Mouse (Mus musculus) bone marrow macrophage, adult 2 months (primary cell): ENCODE data around the gene Luzp1. TPM values are rescaled to one million over a fixed set of nuclear protein-coding genes. Genes with fewer than 3 reads are reported as not detected.
A peak's percentile ranks its signal among the peaks of the same experiment; 100 is the strongest.

Source experiments
- H3K27ac ChIP-seq: 2 replicates; pipeline ENCODE4 v1.5.1; 2012; ENCODE audit warnings: low read depth, low read length; ENCODE audit not compliant: insufficient read depth
- H3K4me1 ChIP-seq: 2 replicates; pipeline ENCODE4 v1.6.1; 2012; ENCODE audit warnings: low read length; ENCODE audit not compliant: control insufficient read depth, insufficient read depth
- H3K4me3 ChIP-seq: 2 replicates; pipeline ENCODE4 v1.5.1; 2012; ENCODE audit warnings: mild to moderate bottlenecking, low read length, moderate library complexity; ENCODE audit not compliant: insufficient read depth
- CTCF ChIP-seq: IDR thresholded peaks from 2 replicates; pipeline ENCODE4 v1.5.1; 2012; ENCODE audit warnings: low read depth, mild to moderate bottlenecking, low read length, moderate library complexity
- POLR2A ChIP-seq: IDR thresholded peaks from 2 replicates; pipeline ENCODE4 v1.6.1; 2012; ENCODE audit warnings: mild to moderate bottlenecking, low read depth, low read length, borderline replicate concordance
- polyA plus RNA-seq: library from polyadenylated mRNA; stranded (reverse); fragments of >200 nt; gene quantifications from 2 replicates; pipeline ENCODE4 v1.2.4, GENCODE M21; 2012; ENCODE audit not compliant: missing spikeins, insufficient read depth, insufficient read length

Gene Luzp1
- polyA plus RNA-seq, result 11.9 and 17.2 TPM in 2 replicates

DNA sequence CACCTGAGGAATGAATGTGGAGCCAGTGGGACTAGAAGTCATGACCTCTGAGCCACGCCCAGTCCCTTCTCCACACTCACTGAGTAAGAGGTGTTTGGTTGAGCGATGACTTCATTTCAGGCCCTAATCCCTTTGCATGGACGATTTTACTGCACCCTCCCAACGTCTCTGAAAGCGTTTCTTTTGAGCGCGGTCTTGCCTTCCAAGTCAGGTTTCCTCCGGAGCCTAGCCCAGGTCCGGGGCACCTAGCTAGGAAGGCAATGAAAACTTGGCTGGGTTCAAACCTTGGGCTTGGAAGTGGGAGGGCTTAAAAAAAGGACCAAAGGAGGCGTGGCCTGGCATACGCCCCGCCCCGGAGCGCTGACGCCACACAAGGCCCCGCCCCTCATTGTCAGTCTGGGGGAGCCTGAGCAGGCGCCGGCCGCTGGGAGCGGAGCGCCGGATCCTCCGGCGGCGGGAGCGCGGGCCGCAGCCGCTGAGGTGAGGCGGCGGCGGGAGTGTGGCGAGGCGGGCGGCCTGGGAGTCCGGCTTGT, at the start of gene Luzp1:
Gene Luzp1, plus strand, starts transcription at position 391 of the 533 bp plus-strand sequence.
- Histone ChIP-seq H3K4me3 (peak within 1 kb of the TSS; percentile 82), H3K27ac (peak within 1 kb of the TSS; percentile 66), H3K4me1 (peaks cover 23% of the 10 kb centered on the region)
- TF ChIP-seq CTCF (no peak), POLR2A (peak; percentile 77; the same call in 1 of the 2 replicates)

DNA sequence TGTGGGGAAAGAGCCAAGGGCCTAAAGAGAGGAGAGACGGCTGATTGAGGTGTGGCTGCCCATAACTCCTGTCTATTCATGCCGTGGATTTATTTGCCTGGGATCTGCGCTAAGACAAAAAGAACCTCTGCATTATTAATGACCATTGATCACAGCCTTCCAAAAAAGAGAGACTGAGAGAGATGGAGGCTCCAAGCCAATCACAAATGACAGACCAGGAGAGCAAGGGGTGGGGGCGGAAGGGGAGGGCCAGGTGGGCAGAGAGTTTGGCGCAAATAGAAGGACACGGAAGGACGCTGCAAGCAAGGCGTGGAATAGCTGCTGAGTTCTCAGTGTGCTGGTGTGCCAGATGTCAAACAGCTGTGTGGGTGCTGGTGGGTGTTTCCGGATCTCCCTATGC, 46.3 kb upstream of the Luzp1 start, which contains the start of gene Htr1d:
Gene Htr1d, plus strand, starts transcription at position 301 of the 400 bp plus-strand sequence.
- TF ChIP-seq CTCF (no peak), POLR2A (no peak)
- Histone ChIP-seq H3K4me1 (no peaks in the 10 kb centered on the region), H3K27ac (no peak within 1 kb of the TSS), H3K4me3 (peak within 1 kb of the TSS; percentile 10; the same call in 1 of the 2 replicates)

DNA sequence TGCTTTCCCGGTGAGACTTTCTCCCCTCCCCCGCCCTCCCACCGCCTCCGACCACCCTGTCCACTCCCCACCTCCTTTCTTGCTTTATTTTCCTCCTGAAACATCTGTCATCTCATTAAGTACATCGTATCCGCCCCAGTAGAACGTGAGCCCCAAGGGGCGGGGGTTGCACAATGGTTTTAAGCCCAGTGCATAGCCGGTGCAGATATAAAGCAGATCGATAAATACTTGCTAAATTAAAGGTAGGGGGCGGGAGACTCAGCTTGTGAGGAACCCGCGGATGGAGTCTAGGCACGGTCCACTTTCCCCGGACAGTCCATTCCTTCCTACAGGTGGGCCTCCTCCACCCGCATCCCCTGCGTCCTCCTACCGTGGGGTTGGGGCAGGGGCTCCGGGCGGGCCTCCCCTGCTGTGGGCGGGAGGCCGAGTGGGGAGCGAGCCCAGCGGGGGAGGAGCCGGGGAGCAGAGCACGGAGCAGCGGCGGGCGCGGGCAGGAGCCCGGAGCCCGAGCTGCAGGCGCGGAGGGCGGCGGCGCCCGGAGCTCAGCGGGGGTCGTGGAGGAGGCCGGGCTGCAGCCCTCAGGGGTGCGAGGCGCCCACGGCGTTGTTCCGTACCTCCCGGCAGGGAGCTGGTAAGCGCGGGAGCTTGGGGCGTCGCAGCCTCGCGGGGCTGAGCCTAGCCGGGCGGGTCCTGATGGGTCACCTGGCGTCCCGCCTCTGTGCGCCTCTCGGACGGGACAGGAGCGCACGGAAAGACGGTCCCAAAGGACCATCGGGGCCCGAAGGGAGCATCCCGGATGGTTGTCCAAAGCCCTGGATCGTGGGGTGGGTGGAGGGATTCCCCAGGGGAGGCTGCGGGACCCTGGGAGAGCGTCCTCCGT, 45.2 kb upstream of the Luzp1 start:
- no peak for TF ChIP-seq POLR2A
- no peak for TF ChIP-seq CTCF
- Histone ChIP-seq H3K4me3 (peak overlapping the region; percentile 10; the same call in 1 of the 2 replicates), H3K4me1 (no peaks in the 10 kb centered on the region)

DNA sequence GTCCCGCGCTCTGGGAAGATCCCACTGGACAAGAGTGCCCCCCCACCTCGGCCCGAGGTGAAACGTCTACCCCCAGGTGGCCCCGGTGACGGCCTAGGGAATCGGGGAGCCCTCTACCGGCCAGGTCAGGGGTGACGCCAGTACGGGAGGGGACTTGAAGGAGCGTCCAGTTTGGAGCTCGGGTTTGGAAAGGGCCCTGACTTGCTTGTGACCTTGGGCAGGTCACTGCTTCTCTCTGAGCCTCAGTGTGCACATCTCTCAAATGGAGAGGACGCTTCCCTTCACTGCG, 44.6 kb upstream of the Luzp1 start:
- no peaks in the 10 kb centered on the region for H3K4me1 ChIP-seq
- 0 out of 2 replicates have a peak overlapping the region, but pooled peaks have one; percentile 10 for H3K4me3 ChIP-seq
- TF ChIP-seq POLR2A (no peak), CTCF (peak; percentile 29; the same call in 1 of the 2 replicates)
- H3K27ac ChIP-seq, result no peak overlapping the region

More for the DNA sequence above, 45.2 kb upstream of the Luzp1 start:
- H3K27ac ChIP-seq, result no peak overlapping the region

DNA sequence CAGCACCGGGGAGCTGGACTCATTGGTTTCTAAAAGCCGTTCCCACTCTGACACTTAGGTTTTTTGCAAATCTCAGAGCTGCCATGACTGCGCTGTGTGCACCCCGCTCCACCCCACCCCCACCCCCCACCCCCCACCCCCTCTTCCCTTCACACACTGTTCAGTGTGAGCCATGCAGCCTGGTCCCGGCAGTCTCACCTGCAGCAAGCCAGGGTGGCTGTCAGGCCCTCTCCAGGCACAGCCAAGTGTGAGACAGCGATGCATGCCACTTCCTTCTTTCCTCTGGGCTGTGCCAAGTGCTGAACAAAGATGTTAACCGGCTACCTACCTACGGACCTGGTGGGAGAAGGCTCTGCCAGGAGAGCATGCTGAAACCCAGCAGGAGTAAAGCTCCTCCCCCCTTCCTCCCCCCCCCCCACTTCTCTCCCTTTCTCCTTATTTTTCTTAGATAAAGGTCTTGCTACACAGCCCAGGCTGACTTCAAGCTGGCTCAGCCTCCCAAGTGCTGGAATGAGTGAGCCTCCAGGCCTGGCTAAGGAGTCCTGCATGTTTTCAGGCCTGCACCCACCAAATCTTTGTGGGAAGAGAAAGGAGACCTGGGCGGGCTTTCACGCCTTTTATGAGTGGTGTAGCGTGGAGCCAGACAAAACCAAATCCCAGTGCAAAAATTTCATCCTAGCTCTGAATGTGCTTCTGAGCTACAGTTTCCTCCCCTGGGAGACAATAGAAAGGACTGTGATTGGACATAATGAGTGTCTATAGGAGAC, 38.8 kb upstream of the Luzp1 start:
- Histone ChIP-seq H3K4me1 (no peaks in the 10 kb centered on the region), H3K27ac (no peak overlapping the region), H3K4me3 (no peak overlapping the region)
- TF ChIP-seq CTCF, result no peak
- no peak for TF ChIP-seq POLR2A

DNA sequence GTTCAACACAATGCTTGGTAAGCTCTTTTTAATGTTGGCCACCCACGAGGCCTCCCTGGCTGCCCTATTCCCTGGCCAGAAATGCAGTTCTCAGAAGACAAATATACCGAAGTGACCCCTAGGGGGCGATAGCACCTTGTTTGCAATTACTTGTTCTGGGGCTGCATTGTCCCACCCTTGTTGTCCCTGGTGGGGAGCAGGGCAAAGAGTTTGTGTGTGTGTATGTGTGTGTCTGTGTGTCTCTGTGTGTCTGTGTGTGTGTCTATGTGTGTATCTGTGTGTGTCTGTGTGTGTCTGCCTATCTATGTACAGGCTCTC, 38.2 kb upstream of the Luzp1 start:
- H3K4me1 ChIP-seq, result no peaks in the 10 kb centered on the region
- no peak for TF ChIP-seq POLR2A
- TF ChIP-seq CTCF, result peak; percentile 81
- H3K27ac ChIP-seq, result no peak overlapping the region
- no peak overlapping the region for H3K4me3 ChIP-seq

DNA sequence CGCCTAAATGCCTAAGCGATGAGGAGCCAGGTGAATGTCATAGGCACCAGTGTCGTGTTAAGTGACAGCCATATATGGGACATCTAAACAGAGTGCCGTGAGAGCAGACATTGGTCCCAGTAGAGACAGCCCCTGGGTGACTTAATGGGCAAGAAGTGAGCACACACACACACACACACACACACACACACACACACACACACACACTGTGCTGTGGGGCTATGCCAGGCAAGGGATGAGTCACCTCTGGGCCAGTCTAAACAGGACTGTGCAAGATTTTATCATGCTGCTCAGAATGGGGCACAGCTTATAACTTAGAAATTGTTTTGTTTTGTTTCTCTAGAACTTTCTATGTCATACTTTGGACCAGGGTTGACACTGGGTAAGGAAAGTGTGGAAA, 35.5 kb upstream of the Luzp1 start:
- Histone ChIP-seq H3K27ac (no peak overlapping the region), H3K4me3 (no peak overlapping the region), H3K4me1 (no peaks in the 10 kb centered on the region)
- TF ChIP-seq POLR2A (no peak), CTCF (no peak)

DNA sequence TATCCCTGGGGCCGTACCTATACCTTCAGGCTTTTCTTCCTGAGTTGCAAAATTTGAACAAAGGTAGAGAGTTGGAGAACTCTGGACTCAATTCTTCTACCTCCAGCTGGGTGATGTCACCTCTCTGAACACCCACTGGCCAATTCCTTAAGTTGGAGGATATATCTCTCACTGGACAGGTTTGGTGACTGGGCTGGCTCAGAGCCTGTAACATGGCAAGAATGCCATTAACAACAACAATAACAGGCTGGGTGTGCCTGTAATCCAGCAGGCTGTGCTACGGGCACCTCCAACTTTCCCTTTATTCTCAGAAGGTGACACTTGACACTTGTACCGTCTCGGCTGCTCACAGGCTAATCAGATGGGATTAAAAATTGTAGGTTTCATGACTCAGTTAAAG, 30.5 kb upstream of the Luzp1 start:
- H3K4me3 ChIP-seq, result no peak overlapping the region
- H3K4me1 ChIP-seq, result no peaks in the 10 kb centered on the region
- TF ChIP-seq POLR2A, result no peak
- TF ChIP-seq CTCF, result no peak
- no peak overlapping the region for H3K27ac ChIP-seq

DNA sequence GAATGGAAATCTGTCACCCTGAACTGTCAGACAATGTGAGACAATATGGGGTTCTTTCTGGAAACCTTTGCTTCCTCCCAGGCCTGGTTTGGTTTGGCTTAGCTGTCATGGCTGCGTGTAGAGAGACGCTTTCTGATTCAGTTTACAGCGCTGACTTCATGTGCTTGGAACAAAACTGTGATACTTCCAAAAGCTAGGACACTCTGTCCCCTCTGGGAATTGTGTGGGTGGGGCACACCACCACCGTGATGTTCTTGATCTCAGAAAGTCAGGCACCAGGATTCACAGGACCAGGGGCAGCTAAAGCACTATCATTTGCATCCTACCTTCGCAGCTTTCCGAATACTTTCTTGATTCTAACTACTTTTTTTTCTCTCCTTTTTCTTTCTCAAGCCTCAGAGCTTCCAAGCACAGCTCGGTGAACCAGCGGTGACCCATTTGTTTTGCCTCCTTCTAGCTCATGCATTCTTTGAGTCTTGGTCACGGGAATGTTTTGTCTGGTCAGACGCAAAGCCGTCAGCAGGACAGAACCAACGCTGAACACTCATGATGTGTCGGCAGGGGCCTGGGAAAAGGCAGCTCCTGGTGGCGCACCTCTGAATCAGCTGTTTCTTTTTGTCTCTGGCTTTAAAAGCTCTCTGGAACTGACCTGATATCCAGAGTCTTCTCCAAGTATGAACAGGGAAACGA, 28.1 kb upstream of the Luzp1 start:
- no peak for TF ChIP-seq POLR2A
- TF ChIP-seq CTCF, result no peak
- no peak overlapping the region for H3K27ac ChIP-seq
- no peaks in the 10 kb centered on the region for H3K4me1 ChIP-seq
- H3K4me3 ChIP-seq, result no peak overlapping the region
